Mouse (Mus musculus): ENCODE data around the gene Ctc1.

GRCm38 (mm10) chr11:69070590-69071222 lies 55.0 kb downstream of the Ctc1 start, which contains the start of gene Tmem107:
- TF ChIP-seq EP300 (IDR thresholded peaks at IDR 0.05; ENCODE audit: low read depth) (peak; percentile 89), CTCF (IDR thresholded peaks at IDR 0.05; ENCODE audit: low read depth) (no peak)

Measured in heart, postnatal 0 days (tissue).